Mouse (Mus musculus) central nervous system, embryonic 14 days (tissue): ENCODE data around the gene Krt73. TPM values are rescaled to one million over a fixed set of nuclear protein-coding genes. Genes with fewer than 3 reads are reported as not detected.

ENCODE experiments used
- polyA plus RNA-seq: library from polyadenylated mRNA; depleted of rRNA; stranded (reverse); fragments of >200 nt; gene quantifications from 2 replicates; pipeline ENCODE4 v1.2.3, GENCODE M21; 2012; rRNA removed

Krt73 gene
- polyA plus RNA-seq, result 0.76 and 0.79 TPM in 2 replicates

DNA sequence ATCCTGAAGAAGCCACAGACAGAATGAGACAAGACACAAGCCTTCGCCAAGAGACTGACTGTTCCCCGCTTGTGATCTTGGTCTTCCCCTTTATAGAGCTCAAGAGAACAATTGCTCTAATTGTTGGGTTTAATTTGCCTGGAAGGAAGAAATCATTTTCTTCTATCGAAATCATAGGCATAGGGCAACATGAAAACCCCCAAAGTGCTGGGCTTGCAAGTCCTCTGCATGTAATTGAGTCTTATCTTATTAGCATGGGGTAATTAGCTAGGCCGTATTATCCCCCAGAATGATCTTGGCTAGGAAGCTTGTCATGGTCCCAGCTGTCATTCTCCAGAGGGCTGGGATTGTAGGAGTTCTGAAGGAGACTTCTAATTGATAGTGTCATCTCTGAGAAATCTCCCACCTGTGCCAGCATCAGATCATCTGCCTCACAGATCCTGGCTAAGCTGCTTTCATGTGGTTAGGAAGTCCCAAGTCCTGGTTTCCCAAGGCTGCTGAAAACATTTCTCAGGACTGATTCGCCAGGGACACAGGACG lies at the start of gene Krt73:
Krt73 (minus strand) TSS at position 51 of the 540 bp plus-strand sequence.

DNA sequence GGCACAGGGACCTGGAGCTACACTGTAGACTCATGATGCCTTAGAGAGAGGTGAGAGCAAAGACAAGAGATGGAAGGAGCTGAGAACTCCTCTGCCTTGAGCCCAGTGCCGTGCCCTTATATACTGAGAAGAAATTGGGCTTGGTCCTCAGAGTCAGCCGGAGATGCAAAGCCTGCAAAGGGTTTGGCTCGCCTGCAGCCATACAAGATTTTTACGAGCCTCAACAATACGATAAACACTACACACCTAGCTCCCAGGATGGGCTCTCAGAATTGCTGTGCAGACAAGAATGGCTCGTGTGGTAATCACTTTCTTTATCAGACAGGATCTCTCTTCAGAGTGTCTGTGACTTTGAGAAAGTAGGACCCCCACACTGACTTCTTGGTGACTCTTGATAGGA lies 48.5 kb upstream of the Krt73 start, which contains the start of gene Krt1:
Krt1 (minus strand) TSS at position 101 of the 400 bp plus-strand sequence.

DNA sequence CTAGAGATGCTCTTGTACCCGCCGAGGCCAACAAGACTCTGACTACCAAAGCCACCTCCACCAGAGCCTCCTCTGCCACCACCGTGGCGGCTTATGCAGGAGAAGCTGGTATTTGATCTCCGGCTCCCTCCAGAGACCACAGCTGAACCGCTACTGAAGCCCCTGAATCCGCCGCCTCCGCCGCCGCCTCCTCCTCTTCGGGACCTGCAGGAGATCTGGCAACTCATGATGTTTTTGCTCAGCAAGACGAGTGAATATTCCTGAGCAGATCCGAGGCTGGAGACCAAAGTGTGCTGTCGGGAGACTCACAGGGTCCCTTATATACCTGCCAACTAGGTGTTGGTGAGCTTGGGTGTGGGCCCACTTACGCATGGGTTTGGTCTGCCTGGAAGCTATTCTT lies 15.7 kb upstream of the Krt73 start, which contains the start of gene Krt2:
Krt2 (minus strand) TSS at position 295 of the 400 bp plus-strand sequence.

DNA sequence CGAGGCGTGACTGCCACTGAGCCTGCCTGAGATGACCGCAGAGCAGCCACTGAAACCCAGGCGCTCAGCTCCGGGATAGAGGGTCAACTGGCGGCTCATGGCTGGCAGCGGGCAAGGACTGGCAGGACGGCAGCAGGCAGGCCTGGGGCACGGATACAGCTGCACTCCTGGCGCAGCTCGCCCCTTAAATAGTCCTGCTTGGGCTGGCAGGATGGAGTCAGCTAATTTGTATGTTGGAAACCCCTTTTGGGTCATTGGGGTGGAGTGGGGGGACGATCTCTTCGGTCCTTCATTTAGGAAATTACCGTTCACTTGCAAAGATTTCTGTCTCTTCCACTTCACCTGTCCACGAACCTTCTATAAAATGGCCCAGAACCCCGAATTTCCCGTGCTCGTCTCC lies 15.8 kb downstream of the Krt73 start, which contains the start of gene Krt72:
Krt72 (minus strand) TSS at position 101 of the 400 bp plus-strand sequence.

Other genes with a start within 250 kb of the Krt73 start
- gene Krt90, start 239.4 kb downstream of the Krt73 start, polyA plus RNA-seq, result 0.05 and 0.08 TPM in 2 replicates
- 0.04 and 0.21 TPM in 2 replicates for gene Krt75, start 228.4 kb downstream of the Krt73 start, polyA plus RNA-seq
- not detected in 2 replicates for gene Gm5414, start 174.2 kb downstream of the Krt73 start, polyA plus RNA-seq
- gene Gm5478, start 155.0 kb downstream of the Krt73 start, polyA plus RNA-seq, result not detected in 2 replicates
- gene Krt6b, start 122.1 kb downstream of the Krt73 start, polyA plus RNA-seq, result not detected in 2 replicates
- gene Krt6a, start 108.0 kb downstream of the Krt73 start, polyA plus RNA-seq, result 0.02 and 0.88 TPM in 2 replicates
- gene Krt5, start 89.4 kb downstream of the Krt73 start, polyA plus RNA-seq, result 5.6 and 59.9 TPM in 2 replicates
- gene Krt71, start 59.2 kb downstream of the Krt73 start, polyA plus RNA-seq, result 0.04 and 0.24 TPM in 2 replicates
- 0.15 TPM in 1 of 2 replicates, not detected in the other for gene Krt72, start 15.9 kb downstream of the Krt73 start, polyA plus RNA-seq
- not detected in 2 replicates for gene Krt2, start 15.8 kb upstream of the Krt73 start, polyA plus RNA-seq
- gene Krt1, start 48.4 kb upstream of the Krt73 start, polyA plus RNA-seq, result 8.5 and 15.9 TPM in 2 replicates
- 0.39 and 1.2 TPM in 2 replicates for gene Krt77, start 67.4 kb upstream of the Krt73 start, polyA plus RNA-seq
- not detected in 2 replicates for gene Krt76, start 90.6 kb upstream of the Krt73 start, polyA plus RNA-seq
- 0.07 and 3.0 TPM in 2 replicates for gene Krt4, start 122.4 kb upstream of the Krt73 start, polyA plus RNA-seq
- 0.25 and 0.35 TPM in 2 replicates for gene Krt79, start 138.0 kb upstream of the Krt73 start, polyA plus RNA-seq
- 0.02 TPM in 1 of 2 replicates, not detected in the other for gene Krt78, start 151.9 kb upstream of the Krt73 start, polyA plus RNA-seq
- gene Krt8, start 202.1 kb upstream of the Krt73 start, polyA plus RNA-seq, result 2.3 and 7.2 TPM in 2 replicates
- gene Krt18, start 225.8 kb upstream of the Krt73 start, polyA plus RNA-seq, result 2.3 and 5.3 TPM in 2 replicates